Mouse (Mus musculus) heart, embryonic 15.5 days (tissue): ENCODE data around the gene Htr2b. TPM values are rescaled to one million over a fixed set of nuclear protein-coding genes. Genes with fewer than 3 reads are reported as not detected.

Experiments
- ATAC-seq: fragments of 200-750 bp; cut with Nextera tagmentation; replicated peaks from 2 replicates; pipeline ENCODE4 v1.8.0; 2017; ENCODE audit warnings: low read depth, moderate TSS enrichment; ENCODE audit not compliant: insufficient number of reproducible peaks, insufficient read depth, low FRiP score
- H3K27ac ChIP-seq: fragments of 300-500 bp; sonication (generic); 2 replicates; pipeline ENCODE4 v1.5.1; 2015; ENCODE audit warnings: mild to moderate bottlenecking, inconsistent platforms
- H3K27me3 ChIP-seq: fragments of 300-500 bp; sonication (generic); 2 replicates; pipeline ENCODE4 v1.6.1; 2015; ENCODE audit warnings: inconsistent platforms
- H3K36me3 ChIP-seq: fragments of 300-500 bp; sonication (generic); 2 replicates; pipeline ENCODE4 v1.6.1; 2015; ENCODE audit warnings: mild to moderate bottlenecking, inconsistent platforms
- H3K4me1 ChIP-seq: fragments of 300-500 bp; sonication (generic); replicated peaks from 2 replicates; pipeline ENCODE4 v1.6.1; 2015; ENCODE audit warnings: inconsistent platforms
- H3K4me2 ChIP-seq: fragments of 300-500 bp; sonication (generic); 2 replicates; pipeline ENCODE4 v1.6.1; 2015; ENCODE audit warnings: inconsistent platforms, mild to moderate bottlenecking, moderate library complexity
- H3K4me3 ChIP-seq: fragments of 300-500 bp; sonication (generic); 2 replicates; pipeline ENCODE4 v1.5.1; 2015; ENCODE audit warnings: mild to moderate bottlenecking, inconsistent platforms
- H3K9ac ChIP-seq: fragments of 300-500 bp; sonication (generic); 2 replicates; pipeline ENCODE4 v1.6.1; 2015; ENCODE audit warnings: mild to moderate bottlenecking, inconsistent platforms
- H3K9me3 ChIP-seq: fragments of 300-500 bp; sonication (generic); replicated peaks from 2 replicates; pipeline ENCODE4 v1.6.1; 2016; ENCODE audit warnings: inconsistent platforms
- WGBS: fragments of 180-500 bp; shearing (Covaris S2); methylation state at CpG from one replicate; pipeline ENCODE4 v1.1.7; 2015; ENCODE audit warnings: mixed read lengths; 5-methylcytosine and 5-hydroxymethylcytosine counted together
- polyA plus RNA-seq: library from polyadenylated mRNA; unstranded; fragments of >200 nt; fragmentation: Nextera tagmentation; extraction: Ambion mirVana; gene quantifications from 2 replicates; pipeline ENCODE4 v1.2.1, GENCODE M21; 2015

Htr2b gene
- 0.16 and 0.23 TPM in 2 replicates for polyA plus RNA-seq

GRCm38 (mm10) chr1:86111779-86112178 is at the start of gene Htr2b:
TSS of gene Htr2b (minus strand) at chr1:86111970.
- H3K9me3 ChIP-seq = no peaks in the 10 kb centered on the region
- H3K9ac ChIP-seq = no peak within 1 kb of the TSS
- no peak within 1 kb of the TSS for H3K4me3 ChIP-seq
- H3K4me1 ChIP-seq = no peaks in the 10 kb centered on the region
- H3K4me2 ChIP-seq = no peak within 1 kb of the TSS
- H3K36me3 ChIP-seq = peaks cover 4% of the 10 kb centered on the region; the same call in 1 of the 2 replicates
- 57% methylated on average over 6 of the region's 6 CpGs for WGBS
- no peak for ATAC-seq
- no peak within 1 kb of the TSS for H3K27ac ChIP-seq
- H3K27me3 ChIP-seq = no peaks in the 10 kb centered on the region

GRCm38 (mm10) chr1:86161061-86161460 is 49.3 kb upstream of the Htr2b start:
- no peak overlapping the region for H3K27ac ChIP-seq
- WGBS = 64% methylated on average over 5 of the region's 5 CpGs
- no peaks in the 10 kb centered on the region for H3K9me3 ChIP-seq
- no peak overlapping the region for H3K4me3 ChIP-seq
- no peak overlapping the region for H3K9ac ChIP-seq
- H3K27me3 ChIP-seq = no peaks in the 10 kb centered on the region
- H3K4me2 ChIP-seq = no peak overlapping the region
- H3K4me1 ChIP-seq = 0 out of 2 replicates have a peak, but pooled peaks cover 2% of the 10 kb centered on the region
- ATAC-seq = no peak
- peaks cover 18% of the 10 kb centered on the region for H3K36me3 ChIP-seq

GRCm38 (mm10) chr1:86160479-86160878 is 48.7 kb upstream of the Htr2b start:
- H3K4me2 ChIP-seq = no peak overlapping the region
- 94% methylated on average over 5 of the region's 5 CpGs for WGBS

GRCm38 (mm10) chr1:86160059-86160458 is 48.3 kb upstream of the Htr2b start:
- Histone ChIP-seq H3K4me3 (no peak overlapping the region), H3K27me3 (no peaks in the 10 kb centered on the region), H3K36me3 (peaks cover 13% of the 10 kb centered on the region), H3K27ac (no peak overlapping the region), H3K4me2 (no peak overlapping the region), H3K9ac (no peak overlapping the region), H3K9me3 (no peaks in the 10 kb centered on the region), H3K4me1 (peaks cover 5% of the 10 kb centered on the region)
- 90% methylated on average over 6 of the region's 6 CpGs for WGBS
- ATAC-seq = no peak

More at GRCm38 (mm10) chr1:86160479-86160878, 48.7 kb upstream of the Htr2b start:
- H3K9me3 ChIP-seq = no peaks in the 10 kb centered on the region
- peaks cover 16% of the 10 kb centered on the region for H3K36me3 ChIP-seq
- no peaks in the 10 kb centered on the region for H3K27me3 ChIP-seq
- 0 out of 2 replicates have a peak, but pooled peaks cover 2% of the 10 kb centered on the region for H3K4me1 ChIP-seq
- H3K9ac ChIP-seq = no peak overlapping the region
- ATAC-seq = no peak
- H3K4me3 ChIP-seq = no peak overlapping the region
- no peak overlapping the region for H3K27ac ChIP-seq

- no peaks in the 10 kb centered on the region for H3K27me3 ChIP-seq
- 74% methylated on average over 6 of the region's 6 CpGs for WGBS
- peaks cover 9% of the 10 kb centered on the region for H3K36me3 ChIP-seq
- no peak overlapping the region for H3K9ac ChIP-seq
- H3K4me2 ChIP-seq = no peak overlapping the region
- no peak overlapping the region for H3K27ac ChIP-seq
- no peaks in the 10 kb centered on the region for H3K9me3 ChIP-seq
- H3K4me3 ChIP-seq = no peak overlapping the region
- ATAC-seq = no peak
- peaks cover 10% of the 10 kb centered on the region for H3K4me1 ChIP-seq
Measured at GRCm38 (mm10) chr1:86156595-86156994, 44.8 kb upstream of the Htr2b start.

- no peak overlapping the region for H3K9ac ChIP-seq
- H3K27me3 ChIP-seq = no peaks in the 10 kb centered on the region
- H3K27ac ChIP-seq = no peak overlapping the region
- H3K4me1 ChIP-seq = peaks cover 14% of the 10 kb centered on the region
- no peak for ATAC-seq
- no peaks in the 10 kb centered on the region for H3K9me3 ChIP-seq
- no peak overlapping the region for H3K4me3 ChIP-seq
- WGBS = 71% methylated on average over 3 of the region's 3 CpGs
- peaks cover 7% of the 10 kb centered on the region; the same call in 1 of the 2 replicates for H3K36me3 ChIP-seq
- no peak overlapping the region for H3K4me2 ChIP-seq
Measured at GRCm38 (mm10) chr1:86156075-86156474, 44.3 kb upstream of the Htr2b start.

- peak overlapping the region; percentile 97 for H3K4me3 ChIP-seq
- ATAC-seq = no peak
Measured at GRCm38 (mm10) chr1:86154824-86155164, 43.0 kb upstream of the Htr2b start.

GRCm38 (mm10) chr1:86154133-86154823 is 42.5 kb upstream of the Htr2b start, which contains the start of gene Armc9:
TSS of gene Armc9 (plus strand) at chr1:86154780.
- Histone ChIP-seq H3K27ac (peak within 1 kb of the TSS; percentile 85), H3K4me3 (peak within 1 kb of the TSS; percentile 97), H3K4me1 (peaks cover 14% of the 10 kb centered on the region), H3K4me2 (peak within 1 kb of the TSS; percentile 93), H3K27me3 (no peaks in the 10 kb centered on the region), H3K36me3 (no peaks in the 10 kb centered on the region), H3K9ac (peak within 1 kb of the TSS; percentile 78), H3K9me3 (no peaks in the 10 kb centered on the region)
- ATAC-seq = peak; percentile 100
- WGBS = 4% methylated on average over 40 of the region's 40 CpGs

More at GRCm38 (mm10) chr1:86154824-86155164, 43.0 kb upstream of the Htr2b start:
- Histone ChIP-seq H3K9me3 (no peaks in the 10 kb centered on the region), H3K27me3 (no peaks in the 10 kb centered on the region), H3K4me1 (peaks cover 14% of the 10 kb centered on the region), H3K9ac (peak overlapping the region; percentile 78), H3K27ac (no peak overlapping the region), H3K36me3 (no peaks in the 10 kb centered on the region), H3K4me2 (peak overlapping the region; percentile 93)
- under 1% methylated on average over 18 of the region's 18 CpGs for WGBS

- H3K9me3 ChIP-seq = no peaks in the 10 kb centered on the region
- no peaks in the 10 kb centered on the region for H3K36me3 ChIP-seq
- peaks cover 14% of the 10 kb centered on the region for H3K4me1 ChIP-seq
- H3K27ac ChIP-seq = no peak overlapping the region
- no peaks in the 10 kb centered on the region for H3K27me3 ChIP-seq
- WGBS = 80% methylated on average over 1 of the region's 1 CpGs
- no peak overlapping the region for H3K4me2 ChIP-seq
- H3K9ac ChIP-seq = no peak overlapping the region
- H3K4me3 ChIP-seq = no peak overlapping the region
- no peak for ATAC-seq
Measured at GRCm38 (mm10) chr1:86152618-86153017, 40.8 kb upstream of the Htr2b start.

GRCm38 (mm10) chr1:86151376-86151775 is 39.6 kb upstream of the Htr2b start:
- peaks cover 14% of the 10 kb centered on the region for H3K4me1 ChIP-seq
- H3K9ac ChIP-seq = no peak overlapping the region
- ATAC-seq = no peak
- H3K27me3 ChIP-seq = no peaks in the 10 kb centered on the region
- H3K27ac ChIP-seq = no peak overlapping the region
- no peak overlapping the region for H3K4me3 ChIP-seq
- H3K36me3 ChIP-seq = no peaks in the 10 kb centered on the region
- no peak overlapping the region for H3K4me2 ChIP-seq
- H3K9me3 ChIP-seq = no peaks in the 10 kb centered on the region
- 58% methylated on average over 7 of the region's 7 CpGs for WGBS

- Histone ChIP-seq H3K4me1 (peaks cover 14% of the 10 kb centered on the region), H3K9ac (no peak overlapping the region), H3K9me3 (no peaks in the 10 kb centered on the region), H3K27ac (no peak overlapping the region), H3K4me2 (no peak overlapping the region), H3K27me3 (no peaks in the 10 kb centered on the region), H3K36me3 (no peaks in the 10 kb centered on the region), H3K4me3 (no peak overlapping the region)
- ATAC-seq = no peak
- 73% methylated on average over 6 of the region's 6 CpGs for WGBS
Measured at GRCm38 (mm10) chr1:86150929-86151328, 39.2 kb upstream of the Htr2b start.

- Histone ChIP-seq H3K27me3 (no peaks in the 10 kb centered on the region), H3K4me2 (no peak overlapping the region), H3K9me3 (no peaks in the 10 kb centered on the region), H3K4me1 (0 out of 2 replicates have a peak, but pooled peaks cover 6% of the 10 kb centered on the region), H3K4me3 (no peak overlapping the region), H3K27ac (no peak overlapping the region), H3K36me3 (no peaks in the 10 kb centered on the region), H3K9ac (no peak overlapping the region)
- ATAC-seq = no peak
- WGBS = 75% methylated on average over 9 of the region's 9 CpGs
Measured at GRCm38 (mm10) chr1:86148161-86148560, 36.4 kb upstream of the Htr2b start.
